Mouse (Mus musculus): Measurements from ENCODE around the gene Fbxo40. TPM values are rescaled to one million over a fixed set of nuclear protein-coding genes. Genes with fewer than 3 reads are reported as not detected.

Fbxo40 gene
- polyA plus RNA-seq, 1 experiment from 2014 or later, result 0.11 TPM

- 64% methylated on average over 4 of the region's 4 CpGs for WGBS
- Histone ChIP-seq H3K27me3 (ENCODE audit: control insufficient read depth, insufficient read depth, low read length) (no peaks in the 10 kb centered on the region), H3K9me3 (ENCODE audit: control insufficient read depth, low read length) (no peaks in the 10 kb centered on the region), H3K9ac (ENCODE audit: low read length) (no peak overlapping the region), H3K4me1 (replicated peaks; ENCODE audit: control insufficient read depth, insufficient read depth, low read length) (no peaks in the 10 kb centered on the region; the same call in 1 of the 2 replicates), H3K27ac (ENCODE audit: low read depth, low read length) (no peak overlapping the region), H3K36me3 (ENCODE audit: control insufficient read depth, insufficient read depth, low read length) (no peaks in the 10 kb centered on the region), H3K4me2 (ENCODE audit: low read depth, low read length, severe bottlenecking) (no peak overlapping the region), H3K4me3 (ENCODE audit: low read depth, low read length) (no peak overlapping the region)
- peak; percentile 32 for DNase-seq (ENCODE audit: low spot score)
- ATAC-seq (replicated peaks; ENCODE audit: low FRiP score), result no peak
These were observed 48.4 kb downstream of the Fbxo40 start for GRCm38 (mm10) chr16:36941895-36942294.

GRCm38 (mm10) chr16:36941137-36941727 lies 49.0 kb downstream of the Fbxo40 start:
- WGBS, result 86% methylated on average over 6 of the region's 6 CpGs

DNA sequence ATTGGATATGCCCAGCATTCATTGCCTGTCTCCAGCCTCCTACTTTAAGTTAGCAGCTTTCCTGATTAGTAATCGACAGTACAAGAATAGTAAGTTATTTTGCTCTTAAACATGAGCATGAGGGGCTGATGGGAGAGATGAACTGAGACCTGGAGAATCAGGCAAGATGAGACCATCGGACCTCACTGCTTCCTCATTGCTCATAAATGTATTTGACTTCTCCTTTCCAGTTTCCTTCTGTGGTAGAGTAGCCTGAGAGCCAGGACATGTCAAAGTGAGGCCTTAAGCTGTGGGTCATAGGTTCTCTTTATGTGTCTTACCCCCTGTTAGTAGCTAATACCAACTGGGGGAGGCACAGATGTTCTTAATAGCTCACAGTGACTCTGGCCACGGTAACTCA lies 54.5 kb downstream of the Fbxo40 start:
- no peak for ATAC-seq (replicated peaks; ENCODE audit: low FRiP score)
- no peaks in the 10 kb centered on the region for H3K27me3 ChIP-seq (ENCODE audit: control insufficient read depth, insufficient read depth, low read length)
- no peak overlapping the region for H3K4me2 ChIP-seq (ENCODE audit: low read depth, low read length, severe bottlenecking)
- H3K9me3 ChIP-seq (ENCODE audit: control insufficient read depth, low read length), result no peaks in the 10 kb centered on the region
- no peak overlapping the region for H3K27ac ChIP-seq (ENCODE audit: low read depth, low read length)
- 86% methylated on average over 3 of the region's 3 CpGs for WGBS
- no peak for DNase-seq (ENCODE audit: low spot score)
- H3K4me3 ChIP-seq (ENCODE audit: low read depth, low read length), result no peak overlapping the region
- no peaks in the 10 kb centered on the region for H3K4me1 ChIP-seq (replicated peaks; ENCODE audit: control insufficient read depth, insufficient read depth, low read length)
- no peak overlapping the region for H3K9ac ChIP-seq (ENCODE audit: low read length)
- H3K36me3 ChIP-seq (ENCODE audit: control insufficient read depth, insufficient read depth, low read length), result no peaks in the 10 kb centered on the region

More at GRCm38 (mm10) chr16:36941137-36941727, 49.0 kb downstream of the Fbxo40 start:
- ATAC-seq (replicated peaks; ENCODE audit: low FRiP score), result no peak
- H3K9ac ChIP-seq (ENCODE audit: low read length), result no peak overlapping the region
- DNase-seq (ENCODE audit: low spot score), result peak; percentile 24
- H3K27ac ChIP-seq (ENCODE audit: low read depth, low read length), result no peak overlapping the region
- H3K36me3 ChIP-seq (ENCODE audit: control insufficient read depth, insufficient read depth, low read length), result no peaks in the 10 kb centered on the region
- H3K4me1 ChIP-seq (replicated peaks; ENCODE audit: control insufficient read depth, insufficient read depth, low read length), result no peaks in the 10 kb centered on the region; the same call in 1 of the 2 replicates
- no peaks in the 10 kb centered on the region for H3K9me3 ChIP-seq (ENCODE audit: control insufficient read depth, low read length)
- no peak overlapping the region for H3K4me2 ChIP-seq (ENCODE audit: low read depth, low read length, severe bottlenecking)
- H3K4me3 ChIP-seq (ENCODE audit: low read depth, low read length), result no peak overlapping the region
- no peaks in the 10 kb centered on the region for H3K27me3 ChIP-seq (ENCODE audit: control insufficient read depth, insufficient read depth, low read length)

GRCm38 (mm10) chr16:36934841-36935620 lies 55.2 kb downstream of the Fbxo40 start, which contains the start of gene Hcls1:
Gene Hcls1, plus strand, starts transcription at chr16:36934983.
- Histone ChIP-seq H3K9me3 (ENCODE audit: control insufficient read depth, low read length) (no peaks in the 10 kb centered on the region), H3K36me3 (ENCODE audit: control insufficient read depth, insufficient read depth, low read length) (no peaks in the 10 kb centered on the region), H3K27ac (ENCODE audit: low read depth, low read length) (no peak within 1 kb of the TSS), H3K27me3 (ENCODE audit: control insufficient read depth, insufficient read depth, low read length) (no peaks in the 10 kb centered on the region), H3K4me1 (replicated peaks; ENCODE audit: control insufficient read depth, insufficient read depth, low read length) (no peaks in the 10 kb centered on the region), H3K9ac (ENCODE audit: low read length) (no peak within 1 kb of the TSS), H3K4me2 (ENCODE audit: low read depth, low read length, severe bottlenecking) (no peak within 1 kb of the TSS), H3K4me3 (ENCODE audit: low read depth, low read length) (no peak within 1 kb of the TSS)
- no peak for ATAC-seq (replicated peaks; ENCODE audit: low FRiP score)
- peak; percentile 30 for DNase-seq (ENCODE audit: low spot score)
- 84% methylated on average over 7 of the region's 7 CpGs for WGBS

DNA sequence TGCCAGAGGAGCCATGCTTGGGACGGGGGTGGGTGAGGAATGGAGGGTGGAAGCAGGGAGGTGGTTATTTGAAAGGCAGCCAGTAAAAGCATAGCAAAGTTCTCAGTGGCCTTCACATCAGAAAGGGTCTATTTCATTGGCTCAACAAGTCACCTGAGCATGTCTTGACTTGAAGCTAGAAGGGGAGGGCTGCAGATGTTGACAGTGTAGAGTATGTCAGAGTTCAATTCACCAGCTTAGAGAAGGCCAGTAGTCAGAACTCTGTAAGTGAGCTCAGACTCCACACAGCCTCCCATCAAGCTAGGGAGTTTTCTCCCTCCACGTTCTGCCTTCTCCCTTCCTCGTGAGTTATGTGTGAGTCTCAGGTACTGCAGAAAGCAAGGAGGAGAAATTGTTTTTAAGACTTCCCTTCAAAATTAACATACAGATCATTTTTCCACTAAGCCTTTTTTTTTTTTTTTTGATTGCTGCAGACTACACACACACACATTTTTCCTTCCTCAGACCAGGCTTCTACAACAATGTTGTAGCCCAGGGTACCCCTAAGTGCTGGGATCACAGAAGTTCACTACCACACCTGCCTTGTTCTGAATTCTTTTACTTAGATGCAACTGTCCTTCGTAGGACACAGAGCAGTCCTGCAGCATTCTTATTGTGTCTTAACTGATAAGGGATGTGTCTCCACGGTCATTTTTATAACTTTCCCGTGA lies 56.0 kb downstream of the Fbxo40 start:
- Histone ChIP-seq H3K4me1 (replicated peaks; ENCODE audit: control insufficient read depth, insufficient read depth, low read length) (no peaks in the 10 kb centered on the region), H3K4me3 (ENCODE audit: low read depth, low read length) (no peak overlapping the region), H3K36me3 (ENCODE audit: control insufficient read depth, insufficient read depth, low read length) (no peaks in the 10 kb centered on the region; the same call in 1 of the 2 replicates), H3K4me2 (ENCODE audit: low read depth, low read length, severe bottlenecking) (no peak overlapping the region), H3K27ac (ENCODE audit: low read depth, low read length) (no peak overlapping the region), H3K9me3 (ENCODE audit: control insufficient read depth, low read length) (no peaks in the 10 kb centered on the region), H3K9ac (ENCODE audit: low read length) (no peak overlapping the region), H3K27me3 (ENCODE audit: control insufficient read depth, insufficient read depth, low read length) (no peaks in the 10 kb centered on the region)
- ATAC-seq (replicated peaks; ENCODE audit: low FRiP score) (no peak), DNase-seq (ENCODE audit: low spot score) (peak; percentile 30)
- WGBS, result 79% methylated on average over 6 of the region's 6 CpGs

GRCm38 (mm10) chr16:36932546-36932945 lies 57.7 kb downstream of the Fbxo40 start:
- no peaks in the 10 kb centered on the region; the same call in 1 of the 2 replicates for H3K36me3 ChIP-seq (ENCODE audit: control insufficient read depth, insufficient read depth, low read length)
- DNase-seq (ENCODE audit: low spot score), result peak; percentile 42
- H3K27me3 ChIP-seq (ENCODE audit: control insufficient read depth, insufficient read depth, low read length), result no peaks in the 10 kb centered on the region
- 90% methylated on average over 6 of the region's 6 CpGs for WGBS
- H3K9ac ChIP-seq (ENCODE audit: low read length), result no peak overlapping the region
- H3K9me3 ChIP-seq (ENCODE audit: control insufficient read depth, low read length), result no peaks in the 10 kb centered on the region
- no peak overlapping the region for H3K4me3 ChIP-seq (ENCODE audit: low read depth, low read length)
- no peak for ATAC-seq (replicated peaks; ENCODE audit: low FRiP score)
- no peak overlapping the region for H3K27ac ChIP-seq (ENCODE audit: low read depth, low read length)
- no peak overlapping the region for H3K4me2 ChIP-seq (ENCODE audit: low read depth, low read length, severe bottlenecking)
- H3K4me1 ChIP-seq (replicated peaks; ENCODE audit: control insufficient read depth, insufficient read depth, low read length), result no peaks in the 10 kb centered on the region

DNA sequence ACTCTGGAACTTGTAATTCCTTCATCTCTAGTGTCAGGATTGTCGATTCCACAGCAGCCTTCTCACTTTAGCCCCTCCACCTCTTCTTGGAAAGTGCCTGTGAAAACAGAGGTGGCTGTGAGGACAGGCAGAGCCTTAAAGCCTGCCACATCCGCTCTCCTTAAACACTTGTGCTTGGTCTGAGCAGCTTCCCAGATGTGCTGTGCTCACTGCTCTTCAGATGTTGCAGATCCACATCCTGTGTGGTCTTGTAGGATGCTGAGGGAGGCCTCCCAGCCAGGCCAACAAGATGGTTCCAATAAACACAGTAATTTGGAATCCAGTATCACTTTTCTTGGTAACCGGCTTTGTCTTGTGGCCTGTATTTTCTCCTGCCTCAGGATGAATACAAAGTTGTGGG lies 58.3 kb downstream of the Fbxo40 start:
- DNase-seq (ENCODE audit: low spot score) (peak; percentile 33), ATAC-seq (replicated peaks; ENCODE audit: low FRiP score) (no peak)
- H3K9ac ChIP-seq (ENCODE audit: low read length), result no peak overlapping the region
- no peaks in the 10 kb centered on the region for H3K9me3 ChIP-seq (ENCODE audit: control insufficient read depth, low read length)
- no peak overlapping the region for H3K4me2 ChIP-seq (ENCODE audit: low read depth, low read length, severe bottlenecking)
- 83% methylated on average over 3 of the region's 3 CpGs for WGBS
- no peaks in the 10 kb centered on the region for H3K4me1 ChIP-seq (replicated peaks; ENCODE audit: control insufficient read depth, insufficient read depth, low read length)
- no peaks in the 10 kb centered on the region; the same call in 1 of the 2 replicates for H3K36me3 ChIP-seq (ENCODE audit: control insufficient read depth, insufficient read depth, low read length)
- no peak overlapping the region for H3K4me3 ChIP-seq (ENCODE audit: low read depth, low read length)
- H3K27ac ChIP-seq (ENCODE audit: low read depth, low read length), result no peak overlapping the region
- no peaks in the 10 kb centered on the region for H3K27me3 ChIP-seq (ENCODE audit: control insufficient read depth, insufficient read depth, low read length)

- ATAC-seq (replicated peaks; ENCODE audit: low FRiP score), result no peak
- no peak overlapping the region for H3K9ac ChIP-seq (ENCODE audit: low read length)
- WGBS, result 96% methylated on average over 10 of the region's 10 CpGs
These were observed 58.9 kb downstream of the Fbxo40 start for GRCm38 (mm10) chr16:36931381-36931780.

More at GRCm38 (mm10) chr16:36931381-36931780, 58.9 kb downstream of the Fbxo40 start:
- Histone ChIP-seq H3K27ac (ENCODE audit: low read depth, low read length) (no peak overlapping the region), H3K4me3 (ENCODE audit: low read depth, low read length) (no peak overlapping the region), H3K4me1 (replicated peaks; ENCODE audit: control insufficient read depth, insufficient read depth, low read length) (no peaks in the 10 kb centered on the region), H3K36me3 (ENCODE audit: control insufficient read depth, insufficient read depth, low read length) (no peaks in the 10 kb centered on the region; the same call in 1 of the 2 replicates), H3K9me3 (ENCODE audit: control insufficient read depth, low read length) (no peaks in the 10 kb centered on the region), H3K4me2 (ENCODE audit: low read depth, low read length, severe bottlenecking) (no peak overlapping the region), H3K27me3 (ENCODE audit: control insufficient read depth, insufficient read depth, low read length) (no peaks in the 10 kb centered on the region)
- DNase-seq (ENCODE audit: low spot score), result no peak
